Mouse (Mus musculus) testis, postnatal 10 days (tissue): Measurements from ENCODE around the gene Psors1c2.
A peak's percentile ranks its signal among the peaks of the same experiment; 100 is the strongest.

Experiments used
- DNase-seq: peaks from one replicate; pipeline ENCODE4 v3.0.0; 2021; ENCODE audit warnings: low spot score

The Psors1c2 gene

DNA sequence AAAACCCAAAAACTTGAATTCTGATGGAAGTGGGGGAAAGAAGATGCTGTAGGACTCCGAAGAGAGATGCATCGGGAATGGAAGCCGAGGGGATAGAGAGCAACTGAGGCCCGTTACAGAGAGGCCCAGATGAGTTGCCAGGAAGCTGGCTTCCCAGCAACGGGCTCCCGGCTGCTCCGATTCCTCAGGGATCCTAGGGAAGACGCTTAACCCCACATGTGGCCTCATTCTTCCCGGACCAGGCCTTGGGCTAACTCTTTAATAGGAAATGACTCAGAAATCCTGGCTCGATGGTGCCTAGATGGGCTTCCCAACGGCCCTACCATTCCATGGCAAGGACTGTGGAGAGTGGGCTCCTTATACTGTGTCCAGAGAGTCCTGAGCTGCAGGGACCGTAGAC is 15.5 kb upstream of the Psors1c2 start:
- no peak for DNase-seq

DNA sequence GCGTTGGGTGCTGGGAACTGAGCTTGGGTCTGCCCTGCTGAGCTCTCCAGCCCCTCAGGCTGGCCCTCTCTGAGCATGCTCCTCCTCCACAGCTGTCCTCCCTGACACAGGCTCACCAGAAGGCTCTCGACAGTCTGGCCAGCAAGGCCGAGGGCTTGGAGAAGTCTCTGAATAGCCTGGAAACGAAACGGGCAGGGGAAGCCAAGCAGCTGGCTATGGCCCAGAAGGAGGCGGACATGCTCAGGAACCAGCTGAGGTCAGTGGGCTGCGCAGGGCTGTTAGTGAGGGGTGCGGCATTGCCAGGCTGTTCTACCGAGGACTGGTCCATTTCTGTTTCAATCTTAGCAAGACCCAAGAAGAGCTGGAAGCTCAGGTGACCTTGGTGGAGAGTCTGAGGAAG is 8.6 kb upstream of the Psors1c2 start:
- no peak for DNase-seq

- no peak for DNase-seq
Observed at GRCm38 (mm10) chr17:35526644-35527043, 6.4 kb upstream of the Psors1c2 start.

DNA sequence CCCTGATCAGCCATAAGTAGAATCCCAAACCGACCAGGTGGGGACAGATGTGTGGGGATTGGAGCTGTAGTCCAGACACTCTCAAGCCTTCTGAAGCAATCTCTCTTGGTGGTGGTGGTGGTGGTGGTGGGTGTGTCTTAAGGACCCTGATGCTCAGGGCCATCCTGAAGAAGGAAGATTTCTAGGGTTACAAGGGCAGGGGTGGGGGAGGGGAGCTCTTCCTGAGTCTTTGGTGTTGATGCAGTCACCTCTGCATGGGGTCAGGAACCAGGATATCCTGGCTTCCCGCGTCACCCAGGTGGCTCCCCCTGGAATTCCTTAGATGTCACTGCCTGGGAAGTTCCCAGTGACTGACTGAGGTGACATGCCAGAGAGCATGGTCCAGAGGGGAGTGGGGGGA is 641 bp upstream of the Psors1c2 start:
- no peak for DNase-seq

DNA sequence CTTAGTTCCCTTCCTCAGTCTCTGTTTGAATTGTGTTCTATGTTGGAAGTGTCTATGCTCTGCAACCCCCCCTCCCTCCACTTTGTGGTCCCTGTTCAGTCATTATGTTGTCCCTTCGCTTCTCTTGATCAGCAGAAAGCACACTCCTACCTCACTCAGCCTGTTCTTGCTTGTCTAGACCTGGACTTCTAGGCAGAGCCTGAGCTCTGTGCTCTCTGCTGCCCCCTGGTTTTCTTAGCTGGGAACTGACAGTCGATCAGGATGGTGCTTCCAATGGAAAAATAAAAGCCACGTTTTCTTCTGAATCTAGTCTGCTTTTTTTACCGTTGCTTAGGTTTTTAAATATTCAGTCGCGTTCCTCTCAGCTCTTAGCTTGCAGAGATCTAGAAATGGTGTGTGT is 1.3 kb downstream of the Psors1c2 start:
- DNase-seq = peak; percentile 86

GRCm38 (mm10) chr17:35537421-35537820 is 4.4 kb downstream of the Psors1c2 start:
- DNase-seq = no peak

DNA sequence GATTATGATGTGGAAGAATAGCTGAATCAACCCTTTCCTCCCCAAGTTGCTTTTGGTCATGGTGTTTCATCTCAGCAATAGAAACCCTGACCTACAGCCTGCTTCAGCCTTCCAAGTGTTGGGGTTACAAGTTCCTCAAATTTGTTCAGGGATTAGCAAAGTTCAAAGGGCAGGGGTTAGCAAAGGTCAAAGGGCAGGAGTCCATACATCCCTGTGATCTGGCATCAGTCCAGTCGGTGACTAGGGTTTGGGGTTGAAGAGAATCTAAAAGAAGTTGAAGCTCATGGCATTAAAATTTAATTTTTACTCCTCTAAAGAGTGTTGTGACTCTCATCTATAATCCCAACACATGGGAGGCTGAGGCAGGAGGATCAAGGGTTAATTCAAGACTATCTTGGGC is 5.5 kb downstream of the Psors1c2 start:
- no peak for DNase-seq

DNA sequence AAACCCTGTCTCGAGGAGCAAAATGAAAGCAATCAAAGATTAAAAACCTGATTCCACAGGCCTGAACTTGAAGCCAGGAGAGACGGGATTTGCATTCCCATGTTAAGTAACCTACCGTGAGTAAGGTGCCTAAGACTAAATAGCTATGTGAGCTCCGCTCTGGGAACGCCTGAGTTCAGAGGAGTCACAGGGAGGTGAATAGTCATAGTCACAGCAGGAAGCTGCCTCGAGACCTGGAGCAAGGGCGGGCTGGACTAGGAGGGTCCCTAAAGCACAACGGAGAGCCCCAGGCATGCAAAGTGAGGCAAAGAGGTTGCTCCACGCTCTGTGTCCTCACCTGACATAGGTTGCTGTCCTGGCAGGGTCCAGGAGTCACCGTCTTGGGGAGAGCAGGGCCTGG is 6.5 kb downstream of the Psors1c2 start:
- no peak for DNase-seq

- DNase-seq = no peak
Observed at GRCm38 (mm10) chr17:35542761-35543411, 9.9 kb downstream of the Psors1c2 start.

GRCm38 (mm10) chr17:35543412-35543861 is 10.4 kb downstream of the Psors1c2 start:
- no peak for DNase-seq

GRCm38 (mm10) chr17:35544001-35544400 is 11.0 kb downstream of the Psors1c2 start:
- no peak for DNase-seq

DNA sequence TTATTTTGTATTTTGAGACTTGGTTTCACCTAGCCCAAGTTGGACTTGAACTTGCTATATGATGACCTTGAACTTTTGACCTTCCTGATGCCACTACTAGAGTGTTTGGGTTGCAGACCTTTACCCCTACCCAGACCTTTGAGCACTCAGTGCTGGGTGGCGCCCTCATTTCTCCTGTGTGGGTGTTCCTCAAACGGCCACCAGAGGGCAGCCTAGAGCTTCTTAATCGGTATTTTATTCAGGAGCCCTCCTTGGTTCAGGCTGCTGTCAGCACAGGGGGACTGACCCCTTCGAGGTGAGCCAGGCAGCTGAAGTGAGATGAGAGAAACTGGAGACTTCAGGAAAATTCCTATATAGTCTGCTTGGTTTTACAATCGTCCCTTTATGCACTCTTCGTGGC is 11.7 kb downstream of the Psors1c2 start:
- peak; percentile 83 for DNase-seq

DNA sequence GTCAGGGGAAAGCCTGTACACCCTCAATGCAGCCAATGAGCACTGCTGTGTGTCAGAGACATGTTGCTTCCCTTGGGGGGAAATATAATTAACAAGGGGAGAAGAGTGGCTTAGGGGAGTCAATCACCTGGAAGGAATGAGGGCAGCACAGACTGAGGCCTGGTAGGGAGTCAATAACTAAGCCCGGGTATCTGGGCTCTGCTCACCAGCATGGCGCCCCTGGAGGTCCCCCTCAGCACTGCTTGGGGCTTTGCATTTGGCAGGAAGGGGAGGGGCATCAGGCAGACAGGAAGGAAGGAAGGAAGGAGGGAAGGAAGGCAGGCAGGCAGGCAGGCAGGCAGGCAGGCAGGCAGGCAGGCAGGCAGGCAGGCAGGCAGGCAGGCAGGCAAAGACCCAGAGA is 14.5 kb downstream of the Psors1c2 start:
- DNase-seq = no peak

- no peak for DNase-seq
Observed at GRCm38 (mm10) chr17:35548636-35549035, 15.6 kb downstream of the Psors1c2 start.

- peak; percentile 94 for DNase-seq
Observed at GRCm38 (mm10) chr17:35549437-35550142, 16.6 kb downstream of the Psors1c2 start.

DNA sequence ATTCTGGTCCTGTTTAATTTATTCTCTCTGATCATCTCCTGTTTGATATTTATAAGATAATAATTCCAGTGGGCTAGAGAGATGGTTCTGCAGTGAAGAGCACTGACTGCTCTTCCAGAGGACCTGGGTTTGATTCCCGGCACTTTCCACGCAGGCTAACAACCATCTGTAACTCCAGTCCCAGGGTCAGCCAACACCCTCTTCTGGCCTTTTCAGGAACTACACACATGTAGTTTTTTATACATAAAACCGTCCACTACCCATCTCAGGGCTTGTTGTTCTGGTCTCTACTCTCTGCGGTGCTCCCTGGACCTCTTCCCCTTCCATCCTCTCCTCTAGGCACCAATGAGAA is 17.1 kb downstream of the Psors1c2 start:
- no peak for DNase-seq

- no peak for DNase-seq
Observed at GRCm38 (mm10) chr17:35550871-35551270, 17.9 kb downstream of the Psors1c2 start.

DNA sequence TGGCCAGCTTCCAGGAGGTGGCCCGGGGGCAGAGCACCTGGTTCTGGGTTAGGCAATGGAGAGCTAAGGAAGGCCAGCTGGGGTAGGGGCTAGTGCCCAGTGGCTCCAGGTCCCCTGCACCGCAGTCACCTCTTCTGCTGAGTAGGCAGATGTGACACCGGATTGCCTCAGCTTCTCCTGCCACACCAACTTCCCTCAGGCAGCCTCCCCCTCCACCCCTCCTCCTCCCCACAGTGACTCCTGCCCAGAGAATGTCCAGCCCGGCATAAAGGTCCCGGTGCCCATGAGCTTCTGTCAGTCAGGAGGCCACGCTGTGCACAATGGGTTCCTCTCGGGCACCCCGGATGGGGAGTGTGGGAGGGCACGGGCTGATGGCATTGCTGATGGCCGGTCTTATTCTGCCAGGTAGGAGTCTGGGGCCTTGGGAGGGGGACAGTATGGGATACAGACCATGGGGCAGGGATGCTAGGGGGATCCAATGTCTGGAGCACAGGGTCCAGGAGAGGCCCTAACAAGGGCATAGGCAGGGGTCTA is 18.9 kb downstream of the Psors1c2 start, which contains the start of gene Cdsn:
Gene Cdsn (plus strand): TSS at position 248 of the 534 bp plus-strand sequence.
- no peak for DNase-seq

DNA sequence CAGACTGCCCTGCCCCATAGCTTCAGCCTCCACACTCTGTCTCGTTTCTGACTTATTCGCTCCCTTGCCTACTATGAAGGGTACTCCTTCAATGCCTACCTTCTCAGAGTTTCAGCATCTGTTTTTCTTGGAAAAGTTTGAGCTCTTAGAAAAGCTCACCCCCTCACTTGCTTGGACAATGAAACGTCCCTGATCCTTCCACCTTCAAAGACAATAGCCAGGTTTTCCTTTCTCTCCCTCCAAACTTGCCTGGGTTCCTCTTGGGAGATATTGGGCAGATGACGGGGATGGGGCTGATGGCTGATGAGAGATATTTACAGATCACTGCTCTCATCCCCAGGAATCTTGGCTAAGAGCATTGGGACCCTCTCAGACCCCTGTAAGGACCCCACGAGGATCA is 21.3 kb downstream of the Psors1c2 start:
- DNase-seq = no peak

DNA sequence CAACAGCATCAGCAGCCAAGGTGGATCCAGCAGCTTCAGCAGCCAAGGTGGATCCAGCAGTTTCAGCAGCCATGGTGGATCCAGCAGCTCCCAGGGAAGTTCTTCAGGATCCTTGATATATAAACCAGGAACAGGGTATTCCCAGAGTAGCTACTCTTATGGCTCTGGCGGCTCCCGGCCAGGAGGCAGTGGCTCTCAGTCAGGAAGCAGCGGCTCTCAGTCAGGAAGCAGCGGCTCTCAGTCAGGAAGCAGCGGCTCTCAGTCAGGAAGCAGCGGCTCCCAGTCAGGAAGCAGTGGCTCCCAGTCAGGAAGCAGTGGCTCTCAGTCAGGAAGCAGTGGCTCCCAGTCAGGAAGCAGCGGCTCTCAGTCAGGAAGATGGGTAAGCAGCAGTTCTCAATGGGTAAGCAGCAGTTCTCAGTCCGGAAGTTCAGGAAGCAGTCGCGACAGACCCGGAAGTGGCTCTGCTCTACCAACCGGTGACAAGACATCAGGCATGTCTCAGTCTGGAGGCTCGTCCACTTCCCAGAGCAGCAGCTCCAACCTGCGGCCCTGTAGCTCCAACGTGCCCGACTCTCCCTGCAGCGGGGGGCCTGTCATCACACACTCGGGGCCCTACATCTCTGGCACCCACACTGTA is 21.9 kb downstream of the Psors1c2 start:
- DNase-seq = no peak

DNA sequence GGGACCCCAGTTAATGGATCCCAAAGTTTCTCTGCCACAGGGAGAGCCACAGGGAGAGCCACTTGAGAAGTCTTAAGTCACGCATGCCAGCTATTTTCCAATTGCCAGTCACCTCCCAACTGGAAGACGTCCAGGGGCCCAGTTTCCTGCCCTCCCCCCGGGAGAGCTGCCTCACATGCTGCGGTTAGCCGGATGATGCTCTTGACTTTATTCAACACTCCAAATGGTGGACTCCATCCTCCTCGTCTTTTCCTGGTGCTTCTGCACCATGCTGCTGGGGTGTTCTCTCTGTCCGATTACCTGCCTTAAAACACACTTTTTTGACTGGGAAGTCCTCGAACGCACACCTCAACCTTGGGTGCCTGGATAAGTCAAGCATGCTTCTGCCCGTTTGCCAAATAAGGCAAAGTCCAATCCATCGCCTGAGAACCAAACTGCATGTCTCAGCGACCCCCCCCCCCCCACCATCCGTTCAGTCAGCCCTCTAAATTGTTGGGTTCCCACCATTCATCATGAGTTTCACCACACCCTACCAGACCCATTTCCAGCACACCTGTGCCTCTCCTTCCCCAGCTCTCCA is 23.3 kb downstream of the Psors1c2 start:
- no peak for DNase-seq

- peak; percentile 70 for DNase-seq
Observed at GRCm38 (mm10) chr17:35556812-35557211, 23.8 kb downstream of the Psors1c2 start.

DNA sequence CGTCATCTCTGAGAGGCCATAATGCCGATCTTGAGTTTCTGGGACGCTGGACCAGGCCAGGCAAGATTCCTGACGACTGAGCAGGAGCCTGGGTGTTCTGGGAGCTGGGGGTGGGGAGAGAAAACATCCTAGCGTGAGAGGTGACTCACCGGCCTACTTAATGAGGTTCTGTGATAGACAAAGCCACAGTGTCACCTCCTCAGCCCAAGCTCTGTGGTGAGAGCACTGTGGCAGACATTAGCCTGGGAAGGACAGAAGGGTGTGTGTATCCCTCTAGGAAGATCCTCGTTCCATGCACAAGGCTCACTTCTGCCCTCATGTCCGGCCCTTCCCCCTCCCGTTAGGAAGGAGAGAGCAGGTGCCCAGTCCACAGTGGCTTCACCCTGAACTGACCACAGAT is 24.4 kb downstream of the Psors1c2 start:
- no peak for DNase-seq
